Mouse (Mus musculus) embryonic stem cell, embryonic (primary cell): Measurements from ENCODE around the gene Arfgap2.

Experiments used
- CTCF ChIA-PET, 4 experiments: fragments of 300-600 bp in 2 of 4; fragments of 350-600 bp in 2 of 4; sonication (Branson Sonifier 250); formaldehyde crosslinking; loops; one replicate each; lab custom pipeline; 2022; ENCODE audit warnings: inconsistent platforms in 2 of 4; lab: Charles Lee
- POLR2A ChIA-PET, 4 experiments: fragments of 300-600 bp in 2 of 4; fragments of 350-600 bp in 2 of 4; sonication (Branson Sonifier 250); formaldehyde crosslinking; loops; one replicate each; lab custom pipeline; 2022; ENCODE audit warnings: antibody characterized with exemption in 4 of 4, inconsistent platforms in 1 of 4; lab: Charles Lee

Gene Arfgap2

DNA sequence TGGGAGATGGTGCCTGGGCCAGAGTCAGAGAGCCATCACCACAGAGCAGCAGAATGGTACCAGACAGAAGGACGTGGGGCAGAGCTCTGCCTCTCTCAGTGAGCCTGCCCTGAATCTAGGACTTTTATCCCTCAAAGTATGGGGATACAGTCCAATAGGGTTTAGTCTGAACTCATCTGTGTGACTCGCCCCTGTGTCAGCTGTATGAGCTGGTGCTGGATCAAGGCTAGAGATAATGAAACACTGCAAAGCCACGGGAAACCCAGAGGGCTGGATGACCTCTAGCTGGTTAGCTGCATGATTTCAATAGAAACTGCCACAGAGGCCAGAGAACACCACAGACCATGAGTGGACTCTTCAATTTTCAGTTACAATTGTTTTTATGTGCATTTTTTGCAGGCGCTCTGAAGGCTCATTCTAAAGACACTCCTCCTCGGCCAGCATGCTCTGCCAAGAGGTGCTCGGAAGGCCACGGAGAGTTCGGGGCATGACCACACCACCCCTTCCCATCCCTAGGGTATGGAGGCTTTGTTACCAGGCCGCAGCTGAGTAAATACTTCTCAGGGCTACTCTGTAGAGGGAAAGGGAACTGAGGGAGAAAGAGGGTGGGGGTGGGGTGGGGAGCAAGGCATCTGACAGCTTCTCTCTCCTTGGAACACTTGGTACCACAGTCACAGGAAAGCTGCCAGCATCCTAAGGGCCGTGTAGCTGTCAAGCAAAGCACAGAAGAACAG, 48.0 kb downstream of the Arfgap2 start:
- CTCF ChIA-PET = interaction anchor here (0.6 to 1.2 kb wide), 5 partner anchors 27 to 617 kb away, joined by 3 to 6 read pairs (median 5); no protein-coding TSS in a partner anchor
- POLR2A ChIA-PET = interaction anchor here in 3 of 4 experiments (0.5 to 1.9 kb wide), 7 partner anchors 9 to 150 kb away, joined by 3 to 6 read pairs (median 4); partner anchors contain the start of gene Ddb2 (in 1 of the 3)

DNA sequence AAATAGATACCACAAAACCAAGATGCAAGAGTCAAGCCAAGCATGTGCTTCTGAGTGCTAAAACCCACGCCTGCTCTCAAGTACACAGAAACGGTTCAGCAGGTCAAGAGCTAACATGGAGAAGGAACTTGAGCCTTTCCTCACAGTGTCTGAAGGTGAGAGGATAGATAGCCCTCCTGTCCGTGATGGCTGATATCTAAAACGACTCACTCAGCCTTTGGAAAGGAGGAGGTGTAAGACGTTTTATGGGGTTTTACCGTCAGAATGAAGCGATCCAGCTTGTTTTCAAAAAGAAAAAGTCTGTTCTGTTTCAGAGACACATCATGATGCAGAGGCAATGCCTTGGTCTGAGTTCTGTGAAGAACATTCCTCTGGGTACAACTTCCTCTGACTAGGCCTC, 49.4 kb downstream of the Arfgap2 start:
- POLR2A ChIA-PET = no interaction called here
- CTCF ChIA-PET = no interaction called here

DNA sequence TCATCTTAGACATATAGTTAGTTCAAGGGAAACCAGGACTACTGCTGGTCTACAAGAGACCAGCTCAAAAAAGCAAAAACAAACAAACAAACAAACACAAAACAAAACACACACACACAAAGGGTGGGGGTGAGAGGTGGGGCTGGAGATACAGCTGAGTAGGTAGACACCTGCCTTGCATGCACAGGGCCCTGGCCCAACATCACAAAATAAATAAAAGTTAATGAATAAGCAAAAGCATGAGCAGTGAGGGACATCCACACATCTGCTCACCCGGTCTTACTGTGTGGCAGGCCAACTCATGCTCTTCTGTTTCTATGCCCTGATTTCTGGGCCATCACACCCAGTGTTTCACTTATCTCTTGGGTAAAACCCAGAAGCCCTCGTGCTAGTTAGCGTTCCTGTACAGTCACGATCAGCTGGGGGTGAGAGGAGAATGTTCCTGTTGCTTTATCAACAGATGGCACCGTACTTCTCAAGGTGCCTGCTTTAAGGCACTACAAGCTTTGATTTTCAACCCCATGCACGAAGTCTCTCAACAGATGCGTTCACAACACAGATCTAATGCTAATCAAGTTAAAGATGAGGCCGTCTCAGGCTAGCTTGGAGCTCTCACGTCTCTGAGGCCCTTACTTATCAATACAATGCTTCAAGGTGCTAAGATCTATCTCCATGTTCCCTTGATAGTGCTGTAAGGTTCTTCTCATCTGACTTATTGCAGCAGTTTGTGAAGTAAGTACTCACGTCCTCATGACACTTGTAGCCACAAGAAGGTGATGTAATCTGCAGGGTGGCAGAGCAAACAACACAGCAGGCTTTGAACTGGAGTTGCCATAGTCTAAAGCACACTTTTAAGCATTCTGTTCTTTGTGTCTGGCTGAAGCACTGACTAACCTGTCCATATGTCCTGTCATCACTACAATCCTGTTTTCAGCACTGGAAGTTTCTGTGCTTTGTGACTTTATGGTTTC, 56.1 kb downstream of the Arfgap2 start:
- CTCF ChIA-PET = interaction anchor here in 3 of 4 experiments (0.6 to 1.2 kb wide), 3 partner anchors 10 to 160 kb away, joined by 3 read pairs; no protein-coding TSS in a partner anchor
- POLR2A ChIA-PET = interaction anchor here in 1 of 4 experiments (0.6 kb wide), 1 partner anchor 155 kb away, joined by 8 read pairs; no protein-coding TSS in a partner anchor

DNA sequence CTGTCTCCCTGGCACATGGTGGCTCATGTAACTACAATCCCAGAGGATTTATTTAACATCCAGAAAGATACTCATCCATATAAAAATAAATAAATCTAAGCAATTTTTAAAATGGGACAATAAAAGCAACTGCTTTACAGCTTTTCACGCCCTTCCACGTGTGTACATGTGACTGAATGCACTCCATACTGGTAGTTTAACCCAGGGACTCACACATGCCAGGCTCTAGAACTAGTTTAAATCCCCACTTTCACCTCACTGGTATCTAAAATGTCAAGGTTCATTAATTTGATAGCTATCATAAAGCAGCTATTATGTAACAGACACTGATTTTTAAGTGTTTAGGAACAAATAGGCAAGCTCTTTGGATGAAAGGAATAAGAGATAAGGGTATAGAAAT, 57.1 kb downstream of the Arfgap2 start:
- CTCF ChIA-PET = interaction anchor here in 1 of 4 experiments (0.5 kb wide), 1 partner anchor 11 kb away, joined by 3 read pairs; no protein-coding TSS in a partner anchor
- POLR2A ChIA-PET = no interaction called here

DNA sequence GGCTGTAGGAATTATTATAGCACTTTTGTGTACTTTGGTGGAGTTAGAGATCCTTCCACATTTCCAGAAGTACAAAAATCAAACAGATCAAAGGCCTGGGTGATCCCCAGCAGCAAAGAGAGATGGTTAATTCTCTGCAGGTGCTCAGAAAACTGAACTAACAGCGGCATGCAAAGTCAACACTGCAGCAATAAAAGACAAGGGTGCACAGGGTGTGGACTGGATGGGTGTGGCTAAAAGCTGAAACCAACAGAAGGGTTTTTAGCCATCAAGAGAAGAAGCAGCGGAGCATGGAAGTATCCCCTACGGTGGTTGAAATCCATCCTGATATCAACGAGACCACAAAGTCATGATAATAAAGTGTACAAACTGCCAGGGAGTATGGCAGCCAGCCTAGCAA, 57.7 kb downstream of the Arfgap2 start:
- ChIA-PET POLR2A (interaction anchor here in 1 of 4 experiments (1.4 kb wide), 1 partner anchor 10 kb away, joined by 6 read pairs; no protein-coding TSS in a partner anchor), CTCF (interaction anchor here in 1 of 4 experiments (0.5 kb wide), 1 partner anchor 10 kb away, joined by 3 read pairs; no protein-coding TSS in a partner anchor)

DNA sequence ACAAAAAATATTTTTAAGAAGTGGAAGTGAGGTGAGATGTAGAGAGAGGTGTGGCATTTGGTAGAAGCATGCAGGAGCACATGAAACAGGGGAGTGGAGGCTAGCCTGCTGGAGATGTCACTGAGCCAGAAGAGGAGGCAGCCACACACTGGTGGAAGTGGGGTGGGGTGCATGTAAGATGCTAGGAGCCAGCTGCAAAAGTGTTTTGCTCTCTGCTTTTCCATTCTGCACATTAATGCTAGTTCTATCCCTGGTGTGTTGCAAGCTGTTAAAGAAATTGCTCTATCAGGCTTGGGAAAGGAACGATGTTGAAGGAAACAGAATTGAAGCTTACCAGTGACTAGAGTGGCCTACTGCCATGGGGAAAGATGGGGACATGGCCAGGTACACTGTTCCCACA, 59.6 kb downstream of the Arfgap2 start:
- ChIA-PET POLR2A (interaction anchor here in 1 of 4 experiments (1.2 kb wide), 1 partner anchor 9 kb away, joined by 3 read pairs; no protein-coding TSS in a partner anchor), CTCF (no interaction called here)

DNA sequence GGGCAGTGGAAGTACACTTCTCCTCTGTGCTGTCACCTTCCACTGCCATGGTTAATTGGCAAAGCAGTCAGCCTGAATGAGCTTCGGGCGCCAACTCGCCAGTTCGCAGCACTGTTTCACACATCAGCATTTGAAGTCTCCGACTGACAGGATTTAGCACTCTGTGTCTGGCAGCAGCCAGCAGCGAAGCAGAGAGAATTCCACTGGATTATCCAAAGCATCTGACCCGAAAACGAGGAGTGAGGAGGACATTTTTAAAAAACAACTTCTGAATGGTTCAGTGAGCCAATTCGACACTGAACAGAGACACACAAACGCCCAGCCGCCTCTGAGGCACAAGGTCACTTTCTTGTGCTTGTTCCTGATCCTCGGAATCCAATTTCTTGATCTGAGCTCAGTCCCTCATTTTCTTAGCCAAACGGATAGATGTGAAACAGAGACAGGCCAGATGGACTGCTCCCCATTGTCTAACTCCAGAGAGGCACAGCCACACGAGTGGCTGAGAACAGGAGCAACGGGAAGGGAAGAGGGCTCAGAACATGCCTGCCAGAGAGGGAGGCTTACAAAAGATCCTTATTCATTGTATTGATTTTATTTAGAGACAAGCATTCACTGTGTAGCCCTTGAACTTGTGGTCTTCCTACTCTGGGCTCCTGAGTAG, 60.1 kb downstream of the Arfgap2 start:
- ChIA-PET POLR2A (interaction anchor here in 1 of 4 experiments (1.2 kb wide), 1 partner anchor 9 kb away, joined by 3 read pairs; no protein-coding TSS in a partner anchor), CTCF (no interaction called here)
